9 mouse cellular contexts compared by ENCODE assay signal in genomic region chr11:35893018-35893421, GRCm38 (mm10). TPM values are rescaled to one million over a fixed set of nuclear protein-coding genes. Genes with fewer than 3 reads are reported as not detected.
DNase-seq lines count a peak whose midpoint lies in the region; ATAC-seq and TF ChIP-seq lines count a peak whose summit lies in the region.
"Had no signal": no experiment of that assay in that cellular context is flagged by ENCODE, and none has a peak within 500 bp of the region (broad histone marks: within the 10 kb centered on the region; RNA-seq: fewer than 3 reads in every experiment).

No protein-coding gene starts in this region.

- TF ChIP-seq POLR2A in brain, embryonic 14.5 days (IDR thresholded peaks at IDR 0.05; ENCODE audit: borderline replicate concordance, extremely low read depth, insufficient read depth, insufficient read length, poor library complexity, severe bottlenecking): no peak

- H3K9ac ChIP-seq in heart, embryonic 15.5 days: 0 out of 2 replicates have a peak overlapping the region, but pooled peaks have one; percentile 17
- no peak overlapping the region for H3K9ac ChIP-seq in lung, postnatal 0 days (replicated peaks; ENCODE audit: low read depth)
- H3K9ac ChIP-seq: liver, embryonic 15.5 days had no signal

- peak; percentile 80 for ATAC-seq in frontal cortex, adult (ENCODE audit: low TSS enrichment)
- peak; percentile 64; the same call in 1 of the 2 replicates for ATAC-seq in heart, embryonic 15.5 days (replicated peaks; ENCODE audit: insufficient number of reproducible peaks, insufficient read depth, low FRiP score, low read depth)
- ATAC-seq in lung, postnatal 0 days: peak; percentile 48

- H3K4me2 ChIP-seq in heart, embryonic 15.5 days: peak overlapping the region; percentile 41
- H3K4me2 ChIP-seq in lung, postnatal 0 days (replicated peaks; ENCODE audit: low read depth, low read length): 0 out of 2 replicates have a peak overlapping the region, but pooled peaks have one; percentile 1
- H3K4me2 ChIP-seq: liver, embryonic 15.5 days had no signal

- no peaks in the 10 kb centered on the region for H3K9me3 ChIP-seq in heart, embryonic 15.5 days (replicated peaks)
- H3K9me3 ChIP-seq in lung, postnatal 0 days (ENCODE audit: low read length): no peaks in the 10 kb centered on the region
- H3K9me3 ChIP-seq: liver, embryonic 15.5 days had no signal

- H3K4me1 ChIP-seq in heart, embryonic 15.5 days (replicated peaks): peaks cover 17% of the 10 kb centered on the region
- peaks cover 8% of the 10 kb centered on the region for H3K4me1 ChIP-seq in lung, postnatal 0 days (ENCODE audit: insufficient read depth, low read depth, low read length)
- H3K4me1 ChIP-seq: liver, embryonic 15.5 days had no signal

- H3K27ac ChIP-seq in heart, embryonic 15.5 days: peak overlapping the region; percentile 79
- H3K27ac ChIP-seq in lung, postnatal 0 days (ENCODE audit: low read length): peak overlapping the region; percentile 38; the same call in 1 of the 2 replicates
- H3K27ac ChIP-seq: liver, embryonic 15.5 days had no signal

- no peak for DNase-seq in frontal cortex, postnatal 10 days (ENCODE audit: low spot score in 2 of 2)
- peak; percentile 86 for DNase-seq in brain, embryonic 14.5 days (ENCODE audit: low read depth)
- DNase-seq in lung, postnatal 0 days (ENCODE audit: low spot score): peak; percentile 22
- no peak for DNase-seq in MN1 (ENCODE audit: low spot score)
- DNase-seq in urinary bladder, postnatal 14 days (ENCODE audit: low spot score): no peak
- no peak for DNase-seq in testis, postnatal 14 days (ENCODE audit: low spot score)

- 16% methylated on average over 10 of the region's 10 CpGs for WGBS in heart, embryonic 15.5 days
- WGBS in lung, postnatal 0 days: 16% methylated on average over 10 of the region's 10 CpGs

- no peak overlapping the region for H3K4me3 ChIP-seq in heart, embryonic 15.5 days
- H3K4me3 ChIP-seq in lung, postnatal 0 days (ENCODE audit: low read depth, low read length): no peak overlapping the region
- H3K4me3 ChIP-seq: liver, embryonic 15.5 days had no signal

- no peaks in the 10 kb centered on the region for H3K36me3 ChIP-seq in heart, embryonic 15.5 days
- H3K36me3 ChIP-seq in lung, postnatal 0 days (ENCODE audit: insufficient read depth, low read length): no peaks in the 10 kb centered on the region
- H3K36me3 ChIP-seq: liver, embryonic 15.5 days had no signal

- no peaks in the 10 kb centered on the region for H3K27me3 ChIP-seq in heart, embryonic 15.5 days
- no peaks in the 10 kb centered on the region for H3K27me3 ChIP-seq in lung, postnatal 0 days (replicated peaks; ENCODE audit: insufficient read depth, low read length)
- H3K27me3 ChIP-seq: liver, embryonic 15.5 days had no signal

- no peak for TF ChIP-seq CTCF in brain, embryonic 14.5 days (IDR thresholded peaks at IDR 0.05; ENCODE audit: borderline replicate concordance, extremely low read depth, insufficient read depth, insufficient read length)
- TF ChIP-seq CTCF in lung, postnatal 0 days (IDR thresholded peaks at IDR 0.05): no peak

- no peak for TF ChIP-seq EP300 in lung, postnatal 0 days (IDR thresholded peaks at IDR 0.05)

RNA-seq across cellular contexts. Expression of gene Rars, which starts 58.7 kb away (rescaled TPM):
- 56.4 and 57.1 TPM in 2 replicates for polyA plus RNA-seq in brain, embryonic 14.5 days (2012; rRNA removed)
- polyA plus RNA-seq in heart, embryonic 15.5 days (2015; fragmentation: Nextera tagmentation; extraction: Ambion mirVana): 53.4 and 60.2 TPM in 2 replicates
- 29.4 TPM in 2 replicates for polyA plus RNA-seq in lung, postnatal 0 days (2015; fragmentation: Nextera tagmentation; extraction: Ambion mirVana)

Comparison
In these comparisons a context has a peak if more than half of its experiments do, and no peak if none do; other contexts are left out.
1. DNase-seq: peak in brain, embryonic 14.5 days (single experiment) and lung, postnatal 0 days (single experiment); none in frontal cortex, postnatal 10 days (0 of 2), MN1 (single experiment), urinary bladder, postnatal 14 days (single experiment) and testis, postnatal 14 days (single experiment).
2. Peak in every context shown above with its lines, with median percentiles within 50 percentile points of each other: ATAC-seq.